Mouse (Mus musculus) cortical plate, adult 2 months (tissue): Measurements from ENCODE around the gene Tbrg4. TPM values are rescaled to one million over a fixed set of nuclear protein-coding genes. Genes with fewer than 3 reads are reported as not detected.

Experiments used
- H3K27ac ChIP-seq: fragments of 200-500 bp; 2 replicates; pipeline ENCODE4 v1.5.1; 2012; ENCODE audit warnings: low read length, control low read depth, inconsistent platforms; ENCODE audit not compliant: insufficient read depth
- H3K4me1 ChIP-seq: fragments of 200-500 bp; 2 replicates; pipeline ENCODE4 v1.6.1; 2011; ENCODE audit warnings: low read length; ENCODE audit not compliant: control insufficient read depth, insufficient read depth
- H3K4me3 ChIP-seq: fragments of 200-500 bp; 2 replicates; pipeline ENCODE4 v1.5.1; 2011; ENCODE audit warnings: mild to moderate bottlenecking, low read length, control low read depth; ENCODE audit not compliant: insufficient read depth
- CTCF ChIP-seq: fragments of 200-500 bp; IDR thresholded peaks from 2 replicates; pipeline ENCODE4 v1.5.1; 2011; ENCODE audit warnings: mild to moderate bottlenecking, control low read depth, low read length; ENCODE audit not compliant: insufficient read depth; ENCODE audit errors: extremely low read depth
- POLR2A ChIP-seq: fragments of 200-500 bp; IDR thresholded peaks from 2 replicates; pipeline ENCODE4 v1.6.1; 2011; ENCODE audit warnings: mild to moderate bottlenecking, low read length, control low read depth; ENCODE audit not compliant: insufficient read depth; ENCODE audit errors: extremely low read depth
- polyA plus RNA-seq: library from polyadenylated mRNA; depleted of rRNA; stranded (reverse); fragments of >200 nt; gene quantifications from 2 replicates; pipeline ENCODE4 v1.2.3, GENCODE M21; 2012

Gene Tbrg4
- polyA plus RNA-seq, 1 experiment, result 60.2 TPM

DNA sequence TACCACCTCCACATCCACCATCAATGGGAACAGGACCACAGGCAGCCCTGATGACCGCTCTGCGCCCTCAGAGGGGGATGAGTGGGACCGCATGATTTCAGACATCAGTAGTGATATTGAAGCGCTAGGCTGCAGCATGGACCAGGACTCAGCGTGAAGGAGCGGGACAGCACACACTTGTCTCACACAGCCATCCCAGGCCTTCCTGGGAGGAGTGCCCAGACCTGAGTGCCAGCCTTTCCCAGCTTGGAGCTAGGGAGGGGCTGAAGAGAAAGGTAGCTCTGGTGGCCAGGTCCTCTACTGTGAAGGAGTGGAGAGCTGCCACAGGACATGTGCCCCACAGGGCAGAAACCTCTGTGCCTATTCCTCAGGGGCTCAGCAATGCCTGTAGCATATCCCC is 29.7 kb downstream of the Tbrg4 start:
- Histone ChIP-seq H3K4me3 (no peak overlapping the region), H3K4me1 (no peaks in the 10 kb centered on the region), H3K27ac (no peak overlapping the region)
- TF ChIP-seq CTCF, result no peak
- TF ChIP-seq POLR2A, result 0 out of 2 replicates have a peak, but pooled peaks have one; percentile 29

DNA sequence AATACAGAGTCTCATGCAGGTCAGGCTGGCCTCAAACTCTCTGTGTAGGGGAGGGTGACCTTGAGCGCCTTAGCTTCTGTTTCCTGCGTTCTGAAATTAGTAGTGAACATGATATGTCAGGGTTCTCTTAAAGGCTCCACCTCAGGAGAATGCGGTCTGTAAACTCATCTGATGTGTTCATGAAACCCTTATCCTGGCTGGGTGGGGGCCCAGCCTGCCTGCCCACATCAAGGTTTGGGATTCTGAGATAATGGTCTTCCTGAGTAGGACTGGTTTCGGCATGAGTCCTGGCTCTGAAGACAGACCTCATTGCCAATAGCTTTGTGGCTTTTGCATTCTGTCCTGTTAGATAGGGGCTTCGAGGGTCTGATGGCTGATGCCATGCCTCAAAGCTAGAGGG is 30.5 kb downstream of the Tbrg4 start:
- Histone ChIP-seq H3K4me1 (no peaks in the 10 kb centered on the region), H3K4me3 (no peak overlapping the region), H3K27ac (no peak overlapping the region)
- no peak for TF ChIP-seq POLR2A
- TF ChIP-seq CTCF, result no peak

DNA sequence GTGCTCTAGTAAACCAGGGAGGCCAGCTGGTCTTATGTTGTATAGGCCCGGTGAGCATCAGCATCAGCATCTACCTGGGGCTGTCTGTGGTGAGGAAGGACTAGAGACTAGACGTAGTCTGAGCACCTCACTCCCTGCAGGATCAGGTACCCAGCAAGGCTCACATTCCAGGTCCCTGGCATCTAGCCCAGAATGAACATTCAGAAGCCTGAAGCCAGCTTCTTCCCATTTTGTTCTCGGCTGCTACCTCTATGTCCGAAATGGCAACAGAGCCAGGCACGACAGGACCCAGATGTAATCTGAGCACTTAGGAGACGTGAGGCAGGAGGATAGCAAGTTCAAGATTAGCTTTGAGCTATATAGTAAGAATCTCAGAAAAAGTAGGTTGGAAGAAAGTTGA is 31.0 kb downstream of the Tbrg4 start:
- Histone ChIP-seq H3K4me3 (no peak overlapping the region), H3K4me1 (no peaks in the 10 kb centered on the region), H3K27ac (no peak overlapping the region)
- TF ChIP-seq CTCF (no peak), POLR2A (no peak)

DNA sequence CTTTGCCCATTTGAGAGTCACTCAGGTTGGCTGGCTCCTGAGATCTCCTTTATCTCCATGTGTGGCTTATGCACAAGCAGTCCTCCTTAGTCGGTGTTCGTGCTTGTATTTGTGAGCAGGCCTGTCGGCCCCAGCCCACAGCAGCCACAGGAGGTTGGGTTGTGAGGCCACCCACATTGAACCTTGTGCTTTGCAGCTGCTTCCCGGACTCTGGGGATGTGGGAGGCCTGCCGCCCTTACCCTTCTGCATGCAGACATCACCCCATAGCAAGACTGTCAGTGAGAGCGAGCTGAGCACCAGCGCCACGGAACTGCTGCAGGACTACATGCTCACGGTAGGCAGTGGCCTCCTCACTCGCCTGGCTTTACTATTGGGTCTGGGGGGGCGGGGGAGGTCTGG is 32.5 kb downstream of the Tbrg4 start:
- 0 out of 2 replicates have a peak overlapping the region, but pooled peaks have one; percentile 13 for H3K27ac ChIP-seq
- H3K4me3 ChIP-seq, result no peak overlapping the region
- TF ChIP-seq CTCF (no peak), POLR2A (no peak)
- no peaks in the 10 kb centered on the region for H3K4me1 ChIP-seq

DNA sequence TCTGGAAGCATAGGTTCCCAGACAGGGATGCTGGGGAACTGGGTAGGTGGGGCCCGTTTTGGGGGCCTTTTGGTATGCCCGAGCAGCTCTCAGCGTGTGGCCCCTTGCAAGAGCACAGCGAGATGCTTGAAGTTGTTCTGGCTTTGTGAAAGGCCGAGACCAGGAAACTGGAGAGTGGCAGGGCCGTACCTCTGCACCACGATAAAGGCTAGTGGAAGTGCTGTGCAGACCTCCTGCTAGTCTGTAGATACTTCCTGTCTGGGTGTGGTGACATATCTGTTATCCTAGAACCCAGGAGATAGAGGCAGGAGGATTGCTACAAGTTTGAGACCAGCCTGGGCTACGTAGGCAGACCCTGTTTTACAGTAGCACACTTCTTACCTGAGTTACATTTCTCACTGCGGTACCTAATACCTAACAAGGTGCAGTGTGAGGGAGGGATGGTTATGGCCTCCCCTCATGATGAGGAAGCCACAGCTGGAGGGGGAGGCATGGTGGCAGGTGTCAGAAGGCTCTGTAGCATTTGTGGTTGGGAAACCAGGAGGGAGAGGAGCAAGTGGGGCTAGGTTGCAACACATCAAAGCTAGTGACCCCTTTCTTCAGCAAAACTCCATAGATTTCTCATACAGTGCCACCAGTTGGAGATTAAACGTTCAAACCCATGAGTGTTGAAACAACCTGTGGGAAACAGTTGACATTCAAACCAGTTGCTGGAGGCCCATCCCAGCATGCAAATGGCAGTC is 34.8 kb downstream of the Tbrg4 start:
- Histone ChIP-seq H3K4me1 (no peaks in the 10 kb centered on the region), H3K27ac (no peak overlapping the region), H3K4me3 (no peak overlapping the region)
- no peak for TF ChIP-seq POLR2A
- TF ChIP-seq CTCF, result no peak

DNA sequence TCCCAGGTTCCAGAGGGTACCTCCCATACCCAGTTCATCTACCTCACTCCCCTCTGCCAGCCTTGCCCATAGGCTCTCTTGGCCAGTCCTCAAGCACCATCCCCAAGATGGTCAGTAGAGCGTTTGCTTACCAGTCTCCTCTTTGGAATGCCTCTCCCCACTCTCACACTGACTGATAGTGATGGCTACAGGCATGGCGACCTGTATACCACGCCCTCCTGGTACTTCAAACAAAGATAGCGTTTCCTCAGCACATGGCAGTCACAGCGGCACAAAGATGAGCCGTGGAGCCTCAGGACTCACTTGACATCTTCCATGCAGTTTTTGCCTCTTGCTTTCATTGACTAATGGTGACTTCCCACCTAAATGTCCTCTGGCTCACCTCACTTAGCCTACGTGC is 36.0 kb downstream of the Tbrg4 start:
- TF ChIP-seq POLR2A (no peak), CTCF (no peak)
- no peaks in the 10 kb centered on the region for H3K4me1 ChIP-seq
- no peak overlapping the region for H3K4me3 ChIP-seq
- H3K27ac ChIP-seq, result no peak overlapping the region

DNA sequence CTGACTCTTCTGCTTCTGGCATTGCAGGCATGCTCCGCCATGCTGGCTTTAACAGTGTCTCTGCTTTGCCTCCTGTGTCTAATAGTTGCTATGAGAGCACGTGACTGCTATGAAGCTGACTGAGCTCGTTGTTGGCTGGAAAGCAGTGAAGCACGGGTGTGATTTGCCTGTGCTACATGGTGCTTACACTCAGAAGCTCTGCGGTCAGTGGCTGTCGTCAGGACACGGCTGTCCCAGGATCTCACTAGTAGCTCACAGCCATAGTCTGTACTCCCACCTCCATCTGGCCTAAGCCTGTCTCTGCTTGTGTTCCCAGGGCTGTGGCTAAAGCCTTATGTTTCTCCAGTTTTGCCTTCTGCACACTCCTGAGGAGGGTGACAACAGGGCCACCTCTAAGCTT is 37.6 kb downstream of the Tbrg4 start:
- no peak overlapping the region for H3K4me3 ChIP-seq
- no peak for TF ChIP-seq POLR2A
- no peak for TF ChIP-seq CTCF
- no peak overlapping the region for H3K27ac ChIP-seq
- H3K4me1 ChIP-seq, result no peaks in the 10 kb centered on the region

DNA sequence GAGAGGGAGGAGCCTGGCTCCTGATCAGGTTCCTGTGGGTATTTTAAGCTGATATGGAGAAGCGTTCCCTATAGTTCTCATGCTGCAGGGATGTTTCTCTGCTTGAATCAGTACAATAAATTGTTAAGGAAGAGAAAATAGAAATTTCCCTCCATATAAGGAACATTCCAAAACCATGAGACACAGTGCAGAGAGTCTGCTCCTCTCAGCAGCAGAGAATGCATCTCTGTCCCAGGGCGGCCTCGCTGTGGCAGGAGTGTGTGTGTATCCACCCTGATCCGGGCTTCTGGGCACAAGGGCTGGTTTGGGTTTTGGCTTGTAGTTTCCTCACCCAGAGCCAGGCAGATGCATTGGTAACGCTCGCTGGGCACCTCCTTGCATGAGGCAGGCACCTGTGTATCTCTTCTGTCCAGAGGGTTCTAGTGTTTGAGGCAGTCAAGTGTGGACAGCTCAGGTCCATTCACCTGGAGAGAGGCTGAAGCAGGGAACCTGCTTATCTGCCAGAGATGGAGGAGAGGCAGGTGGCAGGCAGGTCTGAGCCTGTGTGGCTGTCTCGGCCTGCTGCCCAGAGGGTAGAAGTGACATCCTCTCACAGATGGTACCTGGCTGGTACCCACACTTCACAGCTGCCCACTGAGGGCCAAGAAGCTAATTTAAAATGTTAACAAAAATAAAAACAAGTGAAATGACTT is 38.5 kb downstream of the Tbrg4 start:
- Histone ChIP-seq H3K4me1 (no peaks in the 10 kb centered on the region), H3K4me3 (no peak overlapping the region)
- no peak for TF ChIP-seq CTCF
- no peak for TF ChIP-seq POLR2A

DNA sequence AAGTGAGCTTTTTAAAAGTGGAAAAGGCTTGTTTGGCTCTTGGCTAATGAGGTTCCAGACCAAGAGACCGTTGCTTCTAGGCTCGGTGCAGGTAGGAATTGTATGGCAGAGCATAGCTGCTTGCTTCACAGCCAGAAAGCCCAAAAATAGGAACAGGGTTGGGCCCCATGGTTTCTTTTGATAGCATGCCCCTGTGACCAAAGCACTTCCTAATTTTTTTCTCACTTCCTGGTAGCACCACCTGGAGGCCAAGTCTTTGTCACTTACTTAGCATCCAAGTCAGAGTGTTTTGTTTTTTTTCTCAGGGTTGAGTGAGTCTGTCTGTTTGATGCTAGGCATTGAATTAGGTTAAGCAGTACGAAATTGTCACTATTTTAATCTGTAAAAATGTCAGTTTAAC is 39.2 kb downstream of the Tbrg4 start:
- no peaks in the 10 kb centered on the region for H3K4me1 ChIP-seq
- no peak overlapping the region for H3K27ac ChIP-seq
- TF ChIP-seq CTCF, result 0 out of 2 replicates have a peak, but pooled peaks have one; percentile 8
- TF ChIP-seq POLR2A, result no peak
- no peak overlapping the region for H3K4me3 ChIP-seq

More for the DNA sequence above, 38.5 kb downstream of the Tbrg4 start:
- no peak overlapping the region for H3K27ac ChIP-seq

DNA sequence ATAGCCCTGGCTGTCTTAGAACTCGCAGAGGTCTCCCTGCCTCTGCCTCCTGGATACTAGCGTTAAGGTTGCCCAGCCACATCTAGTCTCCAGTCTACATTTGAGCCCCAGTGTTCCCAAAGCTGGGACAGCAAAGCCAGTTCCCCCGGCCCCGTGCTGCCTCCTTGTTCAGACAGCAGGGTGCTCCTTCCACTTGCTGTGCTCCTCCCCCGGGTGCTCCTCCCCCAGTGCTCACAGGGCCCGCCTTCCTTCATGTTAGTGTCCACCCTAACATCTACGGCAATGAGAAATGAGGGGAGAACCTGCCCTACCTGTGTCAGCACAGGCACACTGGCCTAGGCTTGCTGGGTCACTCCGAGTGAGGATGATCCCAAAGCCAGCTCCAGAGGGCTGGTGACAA is 40.1 kb downstream of the Tbrg4 start:
- TF ChIP-seq POLR2A (no peak), CTCF (no peak)

More for the DNA sequence above, 40.1 kb downstream of the Tbrg4 start:
- Histone ChIP-seq H3K4me3 (no peak overlapping the region), H3K27ac (no peak overlapping the region), H3K4me1 (no peaks in the 10 kb centered on the region)
